Mouse (Mus musculus) heart, embryonic 14.5 days (tissue): ENCODE measurements around the gene Ppp1r12c. TPM values are rescaled to one million over a fixed set of nuclear protein-coding genes. Genes with fewer than 3 reads are reported as not detected.
A peak's percentile ranks its signal among the peaks of the same experiment; 100 is the strongest.

Experiments
- ATAC-seq: fragments of 200-750 bp; cut with Nextera tagmentation; 2 replicates; pipeline ENCODE4 v1.8.0; 2017; ENCODE audit warnings: low read depth, moderate TSS enrichment; ENCODE audit not compliant: insufficient number of reproducible peaks, insufficient read depth, low FRiP score
- H3K27ac ChIP-seq, 2 experiments: fragments of 200-500 bp in 1 of 2; fragments of 300-500 bp in 1 of 2; sonication (generic) in 1 of 2; replicated peaks in 1 of 2; 2 replicates each; pipeline ENCODE4 v1.5.1; 2012 to 2014; ENCODE audit warnings: low read depth in 2 of 2, low read length in 2 of 2, control low read depth in 1 of 2, mild to moderate bottlenecking in 1 of 2, mixed read lengths in 1 of 2; ENCODE audit not compliant: control insufficient read depth in 1 of 2, insufficient read depth in 1 of 2
- H3K27me3 ChIP-seq: fragments of 300-500 bp; sonication (generic); 2 replicates; pipeline ENCODE4 v1.6.1; 2014; ENCODE audit warnings: mild to moderate bottlenecking, low read length, control low read depth; ENCODE audit not compliant: control insufficient read depth, insufficient read depth
- H3K36me3 ChIP-seq: fragments of 300-500 bp; sonication (generic); 2 replicates; pipeline ENCODE4 v1.6.1; 2014; ENCODE audit warnings: mild to moderate bottlenecking, control low read depth, low read length, mixed read lengths; ENCODE audit not compliant: control insufficient read depth, insufficient read depth
- H3K4me1 ChIP-seq, 2 experiments: fragments of 200-500 bp in 1 of 2; fragments of 300-500 bp in 1 of 2; sonication (generic) in 1 of 2; 2 replicates each; pipeline ENCODE4 v1.6.1; 2012 to 2014; ENCODE audit warnings: low read length in 2 of 2, control low read depth in 1 of 2, mixed read lengths in 1 of 2; ENCODE audit not compliant: control insufficient read depth in 2 of 2, insufficient read depth in 2 of 2
- H3K4me2 ChIP-seq: fragments of 300-500 bp; sonication (generic); 2 replicates; pipeline ENCODE4 v1.6.1; 2014; ENCODE audit warnings: mild to moderate bottlenecking, low read length
- H3K4me3 ChIP-seq, 2 experiments: fragments of 200-500 bp in 1 of 2; fragments of 300-500 bp in 1 of 2; sonication (generic) in 1 of 2; 2 replicates each; pipeline ENCODE4 v1.5.1; 2012 to 2014; ENCODE audit warnings: low read length in 2 of 2, mild to moderate bottlenecking in 2 of 2, control low read depth in 1 of 2, low read depth in 1 of 2, moderate library complexity in 1 of 2; ENCODE audit not compliant: control insufficient read depth in 1 of 2, insufficient read depth in 1 of 2
- H3K9ac ChIP-seq: fragments of 300-500 bp; sonication (generic); 2 replicates; pipeline ENCODE4 v1.6.1; 2014; ENCODE audit warnings: mild to moderate bottlenecking, low read length
- H3K9me3 ChIP-seq: fragments of 300-500 bp; sonication (generic); 2 replicates; pipeline ENCODE4 v1.6.1; 2016; ENCODE audit warnings: low read length, control low read depth; ENCODE audit not compliant: control insufficient read depth
- WGBS: fragments of 180-500 bp; shearing (Covaris S2); extraction: QIAGEN DNeasy Blood & Tissue Kit; methylation state at CpG from one replicate; pipeline ENCODE4 v1.1.7; 2014; 5-methylcytosine and 5-hydroxymethylcytosine counted together
- polyA plus RNA-seq: library from polyadenylated mRNA; unstranded; fragments of >200 nt; fragmentation: Nextera tagmentation; extraction: Ambion mirVana; gene quantifications from 2 replicates; pipeline ENCODE4 v1.2.1, GENCODE M21; 2014

The Ppp1r12c gene
- polyA plus RNA-seq, 1 experiment from 2014 or later, result 47.7 TPM

- H3K4me3 ChIP-seq, result no peak overlapping the region
- no peaks in the 10 kb centered on the region for H3K27me3 ChIP-seq
- peak overlapping the region; percentile 68 for H3K9ac ChIP-seq
- H3K27ac ChIP-seq, result 0 out of 4 replicates have a peak overlapping the region, but pooled peaks of 1 of the 2 experiments have one; percentile 28
- peak overlapping the region; percentile 59; the same call in 1 of the 2 replicates for H3K4me2 ChIP-seq
- H3K36me3 ChIP-seq, result peaks cover 32% of the 10 kb centered on the region
- WGBS, result 65% methylated on average over 21 of the region's 32 CpGs
- no peaks in the 10 kb centered on the region for H3K9me3 ChIP-seq
- H3K4me1 ChIP-seq, result peaks cover 28 to 43% of the 10 kb centered on the region in 2 experiments
- no peak for ATAC-seq
Observed at GRCm38 (mm10) chr7:4508062-4508738, 6.7 kb upstream of the Ppp1r12c start.

- Histone ChIP-seq H3K27me3 (no peaks in the 10 kb centered on the region), H3K27ac (no peak overlapping the region), H3K4me2 (no peak overlapping the region), H3K4me3 (no peak overlapping the region), H3K4me1 (peaks cover 28 to 34% of the 10 kb centered on the region in 2 experiments), H3K9me3 (no peaks in the 10 kb centered on the region), H3K36me3 (peaks cover 32% of the 10 kb centered on the region), H3K9ac (no peak overlapping the region)
- 65% methylated on average over 3 of the region's 4 CpGs for WGBS
- ATAC-seq, result no peak
Observed at GRCm38 (mm10) chr7:4507220-4507619, 5.7 kb upstream of the Ppp1r12c start.

GRCm38 (mm10) chr7:4504646-4505435 lies 3.4 kb upstream of the Ppp1r12c start:
- H3K4me1 ChIP-seq, result peaks cover 10 to 21% of the 10 kb centered on the region in 2 experiments
- 39% methylated on average over 11 of the region's 11 CpGs for WGBS
- no peak overlapping the region for H3K9ac ChIP-seq
- no peaks in the 10 kb centered on the region for H3K27me3 ChIP-seq
- ATAC-seq, result no peak
- H3K4me2 ChIP-seq, result no peak overlapping the region
- H3K9me3 ChIP-seq, result no peaks in the 10 kb centered on the region
- H3K27ac ChIP-seq, result peak overlapping the region; percentile 49 to 61; a peak in 3 of 4 replicates
- no peak overlapping the region for H3K4me3 ChIP-seq
- peaks cover 32% of the 10 kb centered on the region for H3K36me3 ChIP-seq

GRCm38 (mm10) chr7:4503858-4504257 lies 2.4 kb upstream of the Ppp1r12c start:
- Histone ChIP-seq H3K27me3 (no peaks in the 10 kb centered on the region), H3K9me3 (no peaks in the 10 kb centered on the region), H3K9ac (no peak overlapping the region), H3K4me2 (no peak overlapping the region), H3K4me1 (peaks cover 15 to 23% of the 10 kb centered on the region in 2 experiments), H3K27ac (peak overlapping the region; percentile 49 to 61; a peak in 1 of 4 replicates), H3K4me3 (no peak overlapping the region), H3K36me3 (peaks cover 37% of the 10 kb centered on the region)
- 78% methylated on average over 5 of the region's 5 CpGs for WGBS
- no peak for ATAC-seq

GRCm38 (mm10) chr7:4503100-4503499 lies 1.6 kb upstream of the Ppp1r12c start:
- Histone ChIP-seq H3K27me3 (no peaks in the 10 kb centered on the region), H3K36me3 (peaks cover 34% of the 10 kb centered on the region), H3K9me3 (no peaks in the 10 kb centered on the region), H3K27ac (peak overlapping the region in 1 of 2 experiments; percentile 94; a peak in 1 of 4 replicates), H3K4me3 (no peak overlapping the region), H3K4me1 (peaks cover 17 to 27% of the 10 kb centered on the region in 2 experiments), H3K9ac (no peak overlapping the region), H3K4me2 (no peak overlapping the region)
- no peak for ATAC-seq
- WGBS, result 74% methylated on average over 4 of the region's 4 CpGs

GRCm38 (mm10) chr7:4502421-4503090 lies 1.1 kb upstream of the Ppp1r12c start:
- Histone ChIP-seq H3K9ac (peak overlapping the region; percentile 96; the same call in 1 of the 2 replicates), H3K4me3 (peak overlapping the region; percentile 84 to 88), H3K4me2 (peak overlapping the region; percentile 90), H3K36me3 (peaks cover 34% of the 10 kb centered on the region), H3K27me3 (no peaks in the 10 kb centered on the region), H3K4me1 (peaks cover 22 to 33% of the 10 kb centered on the region in 2 experiments), H3K9me3 (no peaks in the 10 kb centered on the region), H3K27ac (peak overlapping the region; percentile 94 to 98; a peak in 3 of 4 replicates)
- WGBS, result 8% methylated on average over 14 of the region's 14 CpGs
- ATAC-seq, result no peak

- Histone ChIP-seq H3K4me2 (peak overlapping the region; percentile 90), H3K4me1 (peaks cover 26 to 37% of the 10 kb centered on the region in 2 experiments), H3K27ac (peak overlapping the region; percentile 60 to 94), H3K4me3 (peak overlapping the region; percentile 84 to 88), H3K9ac (peak overlapping the region; percentile 96), H3K36me3 (peaks cover 45% of the 10 kb centered on the region), H3K27me3 (no peaks in the 10 kb centered on the region), H3K9me3 (no peaks in the 10 kb centered on the region)
- ATAC-seq, result peak; percentile 33
- under 1% methylated on average over 40 of the region's 52 CpGs for WGBS
Observed at GRCm38 (mm10) chr7:4500892-4501471, 498 bp downstream of the Ppp1r12c start.
